Mouse (Mus musculus): Measurements from ENCODE around the gene Mafb. TPM values are rescaled to one million over a fixed set of nuclear protein-coding genes. Genes with fewer than 3 reads are reported as not detected.

The Mafb gene
- polyA plus RNA-seq, 1 experiment from 2014 or later, result 5.6 TPM

- ATAC-seq, result no peak
- H3K4me1 ChIP-seq (ENCODE audit: control insufficient read depth, insufficient read depth, low read length), result no peaks in the 10 kb centered on the region
- no peak overlapping the region for H3K4me2 ChIP-seq (ENCODE audit: low read length)
- H3K9me3 ChIP-seq (replicated peaks; ENCODE audit: control insufficient read depth, low read length, poor library complexity, severe bottlenecking), result no peaks in the 10 kb centered on the region
- H3K4me3 ChIP-seq (ENCODE audit: low read depth, low read length), result no peak overlapping the region
- H3K9ac ChIP-seq (ENCODE audit: low read depth, low read length), result no peak overlapping the region
- no peak overlapping the region for H3K27ac ChIP-seq (ENCODE audit: low read length)
- H3K36me3 ChIP-seq (ENCODE audit: control insufficient read depth, insufficient read depth, low read length), result no peaks in the 10 kb centered on the region
- 78% methylated on average over 4 of the region's 4 CpGs for WGBS
- no peaks in the 10 kb centered on the region for H3K27me3 ChIP-seq (ENCODE audit: control insufficient read depth, insufficient read depth, low read depth, low read length)
Observed at GRCm38 (mm10) chr2:160340121-160340520, 26.7 kb downstream of the Mafb start.

- no peak overlapping the region for H3K27ac ChIP-seq (ENCODE audit: low read length)
- no peaks in the 10 kb centered on the region for H3K9me3 ChIP-seq (replicated peaks; ENCODE audit: control insufficient read depth, low read length, poor library complexity, severe bottlenecking)
- no peaks in the 10 kb centered on the region for H3K4me1 ChIP-seq (ENCODE audit: control insufficient read depth, insufficient read depth, low read length)
- no peaks in the 10 kb centered on the region for H3K27me3 ChIP-seq (ENCODE audit: control insufficient read depth, insufficient read depth, low read depth, low read length)
- no peak overlapping the region for H3K9ac ChIP-seq (ENCODE audit: low read depth, low read length)
- H3K4me3 ChIP-seq (ENCODE audit: low read depth, low read length), result no peak overlapping the region
- no peak overlapping the region for H3K4me2 ChIP-seq (ENCODE audit: low read length)
- no peak for ATAC-seq
- H3K36me3 ChIP-seq (ENCODE audit: control insufficient read depth, insufficient read depth, low read length), result no peaks in the 10 kb centered on the region
- 88% methylated on average over 5 of the region's 5 CpGs for WGBS
Observed at GRCm38 (mm10) chr2:160339595-160339994, 27.3 kb downstream of the Mafb start.

DNA sequence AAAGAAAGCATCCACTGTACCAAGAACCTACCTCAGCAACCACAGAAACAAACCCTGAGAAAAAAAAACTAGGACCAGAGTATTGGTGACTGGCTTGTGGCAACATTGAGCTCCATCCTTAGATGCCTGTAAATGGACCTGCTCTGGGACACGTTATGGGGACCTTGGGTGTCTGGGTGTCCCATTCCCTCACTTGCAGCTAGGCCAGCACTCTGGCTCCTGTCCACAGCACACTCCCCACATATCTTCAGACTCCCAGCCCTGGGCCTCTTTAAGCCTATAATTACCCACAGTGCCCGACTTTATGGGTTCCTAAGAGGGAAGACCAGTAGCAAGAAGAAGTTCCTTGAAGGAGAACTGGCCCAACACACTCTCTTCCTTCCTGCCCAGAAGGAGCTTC, 30.8 kb downstream of the Mafb start:
- H3K9ac ChIP-seq (ENCODE audit: low read depth, low read length), result no peak overlapping the region
- ATAC-seq, result no peak
- no peaks in the 10 kb centered on the region for H3K4me1 ChIP-seq (ENCODE audit: control insufficient read depth, insufficient read depth, low read length)
- H3K4me2 ChIP-seq (ENCODE audit: low read length), result no peak overlapping the region
- no peak overlapping the region for H3K4me3 ChIP-seq (ENCODE audit: low read depth, low read length)
- WGBS, result 60% methylated on average over 2 of the region's 2 CpGs
- no peaks in the 10 kb centered on the region for H3K27me3 ChIP-seq (ENCODE audit: control insufficient read depth, insufficient read depth, low read depth, low read length)
- no peak overlapping the region for H3K27ac ChIP-seq (ENCODE audit: low read length)
- H3K36me3 ChIP-seq (ENCODE audit: control insufficient read depth, insufficient read depth, low read length), result no peaks in the 10 kb centered on the region
- H3K9me3 ChIP-seq (replicated peaks; ENCODE audit: control insufficient read depth, low read length, poor library complexity, severe bottlenecking), result no peaks in the 10 kb centered on the region

GRCm38 (mm10) chr2:160335043-160335442, 31.8 kb downstream of the Mafb start:
- Histone ChIP-seq H3K9me3 (replicated peaks; ENCODE audit: control insufficient read depth, low read length, poor library complexity, severe bottlenecking) (no peaks in the 10 kb centered on the region), H3K9ac (ENCODE audit: low read depth, low read length) (no peak overlapping the region)
- no peak for ATAC-seq

GRCm38 (mm10) chr2:160334111-160334661, 32.7 kb downstream of the Mafb start, which contains the start of gene Gm826:
TSS of gene Gm826 (minus strand) at chr2:160334162.
- H3K4me2 ChIP-seq (ENCODE audit: low read length), result no peak within 1 kb of the TSS
- H3K9ac ChIP-seq (ENCODE audit: low read depth, low read length), result no peak within 1 kb of the TSS
- no peak for ATAC-seq
- 56% methylated on average over 4 of the region's 4 CpGs for WGBS
- H3K36me3 ChIP-seq (ENCODE audit: control insufficient read depth, insufficient read depth, low read length), result no peaks in the 10 kb centered on the region
- H3K9me3 ChIP-seq (replicated peaks; ENCODE audit: control insufficient read depth, low read length, poor library complexity, severe bottlenecking), result no peaks in the 10 kb centered on the region
- no peak within 1 kb of the TSS for H3K27ac ChIP-seq (ENCODE audit: low read length)
- no peak within 1 kb of the TSS for H3K4me3 ChIP-seq (ENCODE audit: low read depth, low read length)
- H3K4me1 ChIP-seq (ENCODE audit: control insufficient read depth, insufficient read depth, low read length), result no peaks in the 10 kb centered on the region
- no peaks in the 10 kb centered on the region for H3K27me3 ChIP-seq (ENCODE audit: control insufficient read depth, insufficient read depth, low read depth, low read length)

More at GRCm38 (mm10) chr2:160335043-160335442, 31.8 kb downstream of the Mafb start:
- Histone ChIP-seq H3K27me3 (ENCODE audit: control insufficient read depth, insufficient read depth, low read depth, low read length) (no peaks in the 10 kb centered on the region), H3K4me3 (ENCODE audit: low read depth, low read length) (no peak overlapping the region), H3K4me1 (ENCODE audit: control insufficient read depth, insufficient read depth, low read length) (no peaks in the 10 kb centered on the region), H3K4me2 (ENCODE audit: low read length) (no peak overlapping the region), H3K27ac (ENCODE audit: low read length) (no peak overlapping the region), H3K36me3 (ENCODE audit: control insufficient read depth, insufficient read depth, low read length) (no peaks in the 10 kb centered on the region)
- 79% methylated on average over 1 of the region's 1 CpGs for WGBS

- H3K4me2 ChIP-seq (ENCODE audit: low read length), result no peak overlapping the region
- no peaks in the 10 kb centered on the region for H3K27me3 ChIP-seq (ENCODE audit: control insufficient read depth, insufficient read depth, low read depth, low read length)
- WGBS, result 92% methylated on average over 12 of the region's 12 CpGs
- no peaks in the 10 kb centered on the region for H3K4me1 ChIP-seq (ENCODE audit: control insufficient read depth, insufficient read depth, low read length)
- no peaks in the 10 kb centered on the region for H3K9me3 ChIP-seq (replicated peaks; ENCODE audit: control insufficient read depth, low read length, poor library complexity, severe bottlenecking)
- H3K9ac ChIP-seq (ENCODE audit: low read depth, low read length), result no peak overlapping the region
- H3K27ac ChIP-seq (ENCODE audit: low read length), result no peak overlapping the region
- H3K4me3 ChIP-seq (ENCODE audit: low read depth, low read length), result no peak overlapping the region
- no peaks in the 10 kb centered on the region for H3K36me3 ChIP-seq (ENCODE audit: control insufficient read depth, insufficient read depth, low read length)
- no peak for ATAC-seq
Observed at GRCm38 (mm10) chr2:160332516-160333325, 34.1 kb downstream of the Mafb start.

DNA sequence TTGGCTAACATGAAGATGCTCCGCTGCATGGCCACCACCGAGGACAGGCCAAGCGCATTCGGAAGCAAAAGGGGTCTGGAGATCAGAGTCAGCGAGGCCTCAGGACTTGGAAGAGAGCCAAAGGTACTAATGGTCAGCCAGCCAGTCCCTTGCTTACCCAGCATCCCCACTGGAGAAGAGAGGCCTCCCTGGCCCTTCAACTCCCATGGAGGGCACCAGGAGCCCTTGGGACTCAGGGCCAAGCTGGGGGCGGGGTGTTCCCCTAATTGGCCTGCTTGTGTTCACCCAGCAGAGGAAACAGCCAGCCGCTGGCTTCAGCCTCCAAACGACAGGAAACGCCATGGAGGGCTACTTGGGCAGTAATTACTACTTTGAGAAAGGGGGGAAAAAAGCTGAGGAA, 38.0 kb downstream of the Mafb start:
- Histone ChIP-seq H3K27ac (ENCODE audit: low read length) (no peak overlapping the region), H3K9ac (ENCODE audit: low read depth, low read length) (no peak overlapping the region), H3K27me3 (ENCODE audit: control insufficient read depth, insufficient read depth, low read depth, low read length) (no peaks in the 10 kb centered on the region), H3K36me3 (ENCODE audit: control insufficient read depth, insufficient read depth, low read length) (no peaks in the 10 kb centered on the region), H3K4me3 (ENCODE audit: low read depth, low read length) (no peak overlapping the region), H3K4me1 (ENCODE audit: control insufficient read depth, insufficient read depth, low read length) (no peaks in the 10 kb centered on the region), H3K9me3 (replicated peaks; ENCODE audit: control insufficient read depth, low read length, poor library complexity, severe bottlenecking) (no peaks in the 10 kb centered on the region), H3K4me2 (ENCODE audit: low read length) (no peak overlapping the region)
- ATAC-seq, result no peak
- 50% methylated on average over 9 of the region's 9 CpGs for WGBS

GRCm38 (mm10) chr2:160327716-160328115, 39.1 kb downstream of the Mafb start:
- Histone ChIP-seq H3K27me3 (ENCODE audit: control insufficient read depth, insufficient read depth, low read depth, low read length) (no peaks in the 10 kb centered on the region), H3K27ac (ENCODE audit: low read length) (no peak overlapping the region), H3K4me2 (ENCODE audit: low read length) (no peak overlapping the region), H3K4me1 (ENCODE audit: control insufficient read depth, insufficient read depth, low read length) (no peaks in the 10 kb centered on the region), H3K9me3 (replicated peaks; ENCODE audit: control insufficient read depth, low read length, poor library complexity, severe bottlenecking) (no peaks in the 10 kb centered on the region), H3K4me3 (ENCODE audit: low read depth, low read length) (no peak overlapping the region), H3K36me3 (ENCODE audit: control insufficient read depth, insufficient read depth, low read length) (no peaks in the 10 kb centered on the region), H3K9ac (ENCODE audit: low read depth, low read length) (no peak overlapping the region)
- WGBS, result 91% methylated on average over 4 of the region's 4 CpGs
- ATAC-seq, result no peak

GRCm38 (mm10) chr2:160327167-160327566, 39.7 kb downstream of the Mafb start:
- Histone ChIP-seq H3K9ac (ENCODE audit: low read depth, low read length) (no peak overlapping the region), H3K27ac (ENCODE audit: low read length) (no peak overlapping the region), H3K4me1 (ENCODE audit: control insufficient read depth, insufficient read depth, low read length) (no peaks in the 10 kb centered on the region), H3K27me3 (ENCODE audit: control insufficient read depth, insufficient read depth, low read depth, low read length) (no peaks in the 10 kb centered on the region), H3K36me3 (ENCODE audit: control insufficient read depth, insufficient read depth, low read length) (no peaks in the 10 kb centered on the region), H3K4me2 (ENCODE audit: low read length) (no peak overlapping the region), H3K9me3 (replicated peaks; ENCODE audit: control insufficient read depth, low read length, poor library complexity, severe bottlenecking) (no peaks in the 10 kb centered on the region), H3K4me3 (ENCODE audit: low read depth, low read length) (no peak overlapping the region)
- no peak for ATAC-seq
- WGBS, result 50% methylated on average over 4 of the region's 4 CpGs
